Mouse (Mus musculus) hindbrain, embryonic 10.5 days (tissue): Measurements from ENCODE around the gene Ern1. TPM values are rescaled to one million over a fixed set of nuclear protein-coding genes. Genes with fewer than 3 reads are reported as not detected.

ENCODE experiments used
- DNase-seq: peaks from one replicate; pipeline ENCODE4 v3.0.0-alpha.2; 2017; ENCODE audit warnings: low spot score
- H3K27ac ChIP-seq: fragments of 300-500 bp; sonication (generic); 2 replicates; pipeline ENCODE4 v1.5.1; 2016; ENCODE audit warnings: mild to moderate bottlenecking, moderate library complexity
- H3K27me3 ChIP-seq: fragments of 300-500 bp; sonication (generic); 2 replicates; pipeline ENCODE4 v1.6.1; 2016; ENCODE audit warnings: mild to moderate bottlenecking; ENCODE audit not compliant: poor library complexity, insufficient read depth, severe bottlenecking
- H3K36me3 ChIP-seq: fragments of 300-500 bp; sonication (generic); 2 replicates; pipeline ENCODE4 v1.6.1; 2016; ENCODE audit warnings: mild to moderate bottlenecking, moderate library complexity
- H3K4me1 ChIP-seq: fragments of 300-500 bp; sonication (generic); replicated peaks from 2 replicates; pipeline ENCODE4 v1.6.1; 2016; ENCODE audit warnings: mild to moderate bottlenecking
- H3K4me3 ChIP-seq: fragments of 300-500 bp; sonication (generic); 2 replicates; pipeline ENCODE4 v1.5.1; 2016; ENCODE audit warnings: mild to moderate bottlenecking, moderate library complexity
- H3K9me3 ChIP-seq: fragments of 300-500 bp; sonication (generic); 2 replicates; pipeline ENCODE4 v1.6.1; 2016; ENCODE audit warnings: mild to moderate bottlenecking, moderate library complexity
- WGBS: fragments of 180-500 bp; shearing (Covaris S2); methylation state at CpG from one replicate; pipeline ENCODE4 v1.1.7; 2016; 5-methylcytosine and 5-hydroxymethylcytosine counted together
- polyA plus RNA-seq: library from polyadenylated mRNA; unstranded; fragments of >200 nt; fragmentation: Nextera tagmentation; extraction: Ambion mirVana; gene quantifications from 2 replicates; pipeline ENCODE4 v1.2.1, GENCODE M21; 2016

Ern1 gene
- polyA plus RNA-seq, 1 experiment from 2014 or later = 7.1 TPM

GRCm38 (mm10) chr11:106518391-106518790 lies 30.7 kb upstream of the Ern1 start:
- Histone ChIP-seq H3K27me3 (no peaks in the 10 kb centered on the region), H3K9me3 (no peaks in the 10 kb centered on the region), H3K4me1 (peaks cover 61% of the 10 kb centered on the region), H3K4me3 (no peak overlapping the region), H3K27ac (0 out of 2 replicates have a peak overlapping the region, but pooled peaks have one; percentile 54), H3K36me3 (no peaks in the 10 kb centered on the region)
- 40% methylated on average over 4 of the region's 4 CpGs for WGBS
- DNase-seq = no peak

- Histone ChIP-seq H3K4me1 (peaks cover 45% of the 10 kb centered on the region), H3K36me3 (0 out of 2 replicates have a peak, but pooled peaks cover 11% of the 10 kb centered on the region), H3K27me3 (no peaks in the 10 kb centered on the region), H3K4me3 (no peak overlapping the region), H3K9me3 (no peaks in the 10 kb centered on the region), H3K27ac (peak overlapping the region; percentile 35; the same call in 1 of the 2 replicates)
- WGBS = 75% methylated on average over 16 of the region's 16 CpGs
- DNase-seq = no peak
Measured at GRCm38 (mm10) chr11:106515079-106515745, 27.6 kb upstream of the Ern1 start.

GRCm38 (mm10) chr11:106514446-106514845 lies 26.8 kb upstream of the Ern1 start:
- Histone ChIP-seq H3K27me3 (no peaks in the 10 kb centered on the region), H3K4me3 (no peak overlapping the region), H3K36me3 (peaks cover 19% of the 10 kb centered on the region; the same call in 1 of the 2 replicates), H3K27ac (peak overlapping the region; percentile 35; the same call in 1 of the 2 replicates), H3K9me3 (no peaks in the 10 kb centered on the region), H3K4me1 (peaks cover 37% of the 10 kb centered on the region)
- 71% methylated on average over 5 of the region's 5 CpGs for WGBS
- no peak for DNase-seq

- Histone ChIP-seq H3K4me3 (no peak overlapping the region), H3K27me3 (no peaks in the 10 kb centered on the region), H3K36me3 (peaks cover 31% of the 10 kb centered on the region), H3K27ac (no peak overlapping the region), H3K9me3 (no peaks in the 10 kb centered on the region), H3K4me1 (peaks cover 24% of the 10 kb centered on the region)
- no peak for DNase-seq
- 44% methylated on average over 2 of the region's 2 CpGs for WGBS
Measured at GRCm38 (mm10) chr11:106513166-106513565, 25.5 kb upstream of the Ern1 start.

GRCm38 (mm10) chr11:106512006-106512390 lies 24.3 kb upstream of the Ern1 start:
- Histone ChIP-seq H3K4me1 (peaks cover 16% of the 10 kb centered on the region), H3K9me3 (no peaks in the 10 kb centered on the region), H3K4me3 (no peak overlapping the region), H3K36me3 (peaks cover 36% of the 10 kb centered on the region), H3K27ac (no peak overlapping the region), H3K27me3 (no peaks in the 10 kb centered on the region)
- DNase-seq = no peak
- 94% methylated on average over 7 of the region's 7 CpGs for WGBS

GRCm38 (mm10) chr11:106511236-106512005 lies 23.8 kb upstream of the Ern1 start:
- H3K9me3 ChIP-seq = no peaks in the 10 kb centered on the region
- 89% methylated on average over 14 of the region's 14 CpGs for WGBS
- H3K27ac ChIP-seq = no peak overlapping the region
- no peak for DNase-seq
- peaks cover 36% of the 10 kb centered on the region for H3K36me3 ChIP-seq
- no peak overlapping the region for H3K4me3 ChIP-seq
- no peaks in the 10 kb centered on the region for H3K27me3 ChIP-seq
- H3K4me1 ChIP-seq = peaks cover 16% of the 10 kb centered on the region

- peaks cover 38% of the 10 kb centered on the region for H3K36me3 ChIP-seq
- WGBS = 90% methylated on average over 7 of the region's 7 CpGs
- H3K4me3 ChIP-seq = no peak overlapping the region
- H3K4me1 ChIP-seq = peaks cover 4% of the 10 kb centered on the region; the same call in 1 of the 2 replicates
- H3K27me3 ChIP-seq = no peaks in the 10 kb centered on the region
- DNase-seq = no peak
- H3K9me3 ChIP-seq = no peaks in the 10 kb centered on the region
- no peak overlapping the region for H3K27ac ChIP-seq
Measured at GRCm38 (mm10) chr11:106507638-106508037, 20.0 kb upstream of the Ern1 start.

- no peak overlapping the region for H3K27ac ChIP-seq
- H3K4me1 ChIP-seq = peaks cover 16% of the 10 kb centered on the region
- H3K9me3 ChIP-seq = no peaks in the 10 kb centered on the region
- H3K27me3 ChIP-seq = no peaks in the 10 kb centered on the region
- peaks cover 33% of the 10 kb centered on the region for H3K36me3 ChIP-seq
- WGBS = 87% methylated on average over 6 of the region's 6 CpGs
- no peak for DNase-seq
- no peak overlapping the region for H3K4me3 ChIP-seq
Measured at GRCm38 (mm10) chr11:106506211-106506610, 18.6 kb upstream of the Ern1 start.

GRCm38 (mm10) chr11:106504129-106504528 lies 16.5 kb upstream of the Ern1 start:
- Histone ChIP-seq H3K9me3 (no peaks in the 10 kb centered on the region), H3K4me1 (peaks cover 21% of the 10 kb centered on the region), H3K4me3 (no peak overlapping the region), H3K36me3 (peaks cover 17% of the 10 kb centered on the region), H3K27ac (no peak overlapping the region), H3K27me3 (no peaks in the 10 kb centered on the region)
- no peak for DNase-seq

- H3K36me3 ChIP-seq = peaks cover 9% of the 10 kb centered on the region; the same call in 1 of the 2 replicates
- WGBS = 85% methylated on average over 4 of the region's 4 CpGs
- no peak overlapping the region for H3K4me3 ChIP-seq
- DNase-seq = no peak
- H3K4me1 ChIP-seq = peaks cover 24% of the 10 kb centered on the region
- H3K27me3 ChIP-seq = no peaks in the 10 kb centered on the region
- 0 out of 2 replicates have a peak overlapping the region, but pooled peaks have one; percentile 4 for H3K27ac ChIP-seq
- H3K9me3 ChIP-seq = no peaks in the 10 kb centered on the region
Measured at GRCm38 (mm10) chr11:106503425-106503717, 15.7 kb upstream of the Ern1 start.

GRCm38 (mm10) chr11:106502631-106503424 lies 15.2 kb upstream of the Ern1 start:
- Histone ChIP-seq H3K27ac (peak overlapping the region; percentile 70), H3K4me3 (no peak overlapping the region), H3K4me1 (peaks cover 24% of the 10 kb centered on the region), H3K36me3 (peaks cover 6% of the 10 kb centered on the region; the same call in 1 of the 2 replicates), H3K27me3 (no peaks in the 10 kb centered on the region), H3K9me3 (no peaks in the 10 kb centered on the region)
- WGBS = 62% methylated on average over 13 of the region's 13 CpGs
- no peak for DNase-seq

GRCm38 (mm10) chr11:106502159-106502505 lies 14.5 kb upstream of the Ern1 start:
- Histone ChIP-seq H3K4me3 (peak overlapping the region; percentile 91), H3K27ac (peak overlapping the region; percentile 99), H3K27me3 (no peaks in the 10 kb centered on the region), H3K4me1 (peaks cover 24% of the 10 kb centered on the region), H3K36me3 (0 out of 2 replicates have a peak, but pooled peaks cover 3% of the 10 kb centered on the region), H3K9me3 (no peaks in the 10 kb centered on the region)
- no peak for DNase-seq
